Mouse (Mus musculus) brain, adult 2 months (tissue): ENCODE results near the gene Eri2.
"Not testable (repeated sequence)": the region's sequence is repeated elsewhere in the genome, so short reads cannot be mapped to it uniquely, and the experiment has no call there.

Experiments
- DNase-seq: peaks from one replicate; pipeline ENCODE4 v3.0.0; 2011; ENCODE audit warnings: low read depth, low spot score

The Eri2 gene

GRCm38 (mm10) chr7:119739798-119740468 lies 53.9 kb downstream of the Eri2 start:
- DNase-seq = not testable (repeated sequence)

GRCm38 (mm10) chr7:119738877-119739276 lies 55.0 kb downstream of the Eri2 start:
- no peak for DNase-seq

- DNase-seq = peak; percentile 70
Observed at GRCm38 (mm10) chr7:119731262-119731661, 62.6 kb downstream of the Eri2 start.

DNA sequence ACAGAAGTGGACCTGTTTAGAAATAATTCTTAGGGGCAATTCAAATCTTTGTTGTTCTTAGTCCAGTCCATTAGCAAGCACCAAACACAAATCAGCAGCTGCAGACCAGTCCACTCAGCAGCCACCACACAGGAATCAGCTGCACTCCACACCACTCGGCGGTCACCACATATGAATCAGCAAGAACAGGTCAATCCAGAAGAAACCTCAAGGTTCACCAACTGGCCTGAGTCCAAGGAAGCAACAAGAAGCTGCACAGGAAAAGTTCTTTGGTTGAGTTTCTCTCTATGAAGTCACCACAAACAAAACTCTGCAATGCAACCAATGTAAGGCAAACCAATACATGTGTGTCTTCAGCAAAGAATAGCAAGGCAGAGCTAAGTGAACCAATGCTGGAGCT lies 66.2 kb downstream of the Eri2 start:
- DNase-seq = no peak

DNA sequence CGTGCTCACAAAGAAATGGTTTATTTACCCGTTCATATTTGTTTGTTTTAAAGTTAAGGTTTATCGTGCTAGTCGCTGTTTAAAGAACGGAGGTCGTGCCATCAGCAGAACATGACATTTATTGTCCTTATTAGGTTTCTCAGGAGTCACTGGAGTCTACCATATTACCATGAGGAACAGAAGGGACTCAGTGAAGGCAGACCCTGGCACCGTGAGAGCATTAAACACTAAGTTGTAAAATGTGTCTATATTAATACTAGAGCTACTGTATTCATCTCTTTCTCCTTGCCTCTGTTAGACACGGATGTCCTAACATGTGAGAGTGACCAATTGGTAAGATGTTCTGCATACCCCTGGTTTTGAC lies 72.9 kb downstream of the Eri2 start:
- DNase-seq = no peak

DNA sequence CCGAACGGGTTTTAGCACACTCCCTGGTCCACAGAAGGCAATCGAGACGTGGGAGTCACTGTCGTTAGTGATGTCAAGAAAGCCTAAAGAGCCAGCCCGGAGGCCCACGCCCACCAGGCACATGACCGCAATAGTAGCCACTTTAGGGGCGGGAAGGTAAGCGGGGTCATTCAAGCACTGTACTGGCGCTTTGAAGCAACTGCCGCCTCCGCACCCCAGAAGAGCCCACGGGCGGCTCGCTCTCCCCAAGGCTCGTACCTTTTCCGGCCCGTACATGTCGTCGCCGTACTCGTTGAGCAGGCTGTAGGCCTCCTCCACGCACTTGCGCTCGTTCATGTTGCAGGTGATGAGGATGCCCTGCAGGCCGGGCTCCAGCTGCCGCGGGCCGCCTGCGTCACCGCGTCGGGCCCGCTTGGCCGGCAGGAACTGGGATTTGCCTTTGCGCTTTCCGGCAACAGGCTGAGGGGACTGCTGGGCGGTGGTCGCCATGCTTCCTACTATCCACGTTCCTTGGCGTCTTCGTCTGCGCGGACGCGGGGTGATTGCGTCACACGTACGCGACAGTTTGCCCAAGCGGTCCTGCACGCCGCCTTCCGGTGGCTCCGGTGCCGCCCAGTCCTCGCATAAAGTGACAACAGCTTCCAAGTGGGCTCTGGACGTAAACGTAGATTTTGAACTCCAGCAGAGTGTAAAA lies 73.5 kb downstream of the Eri2 start, which contains the start of gene Thumpd1:
Gene Thumpd1 (minus strand): TSS at position 546 of the 694 bp plus-strand sequence.
- peak; percentile 98 for DNase-seq
